Mouse (Mus musculus) B cell, adult 62 days (primary cell): Measurements from ENCODE around the gene Fam207a. TPM values are rescaled to one million over a fixed set of nuclear protein-coding genes. Genes with fewer than 3 reads are reported as not detected.

Source experiments
- total RNA-seq: library from RNA; stranded (reverse); gene quantifications from 4 replicates; pipeline ENCODE4 v1.2.4, GENCODE M21; 2023

The Fam207a gene
- 21.0 to 24.1 TPM (median 22.9 TPM) in 4 replicates for total RNA-seq

DNA sequence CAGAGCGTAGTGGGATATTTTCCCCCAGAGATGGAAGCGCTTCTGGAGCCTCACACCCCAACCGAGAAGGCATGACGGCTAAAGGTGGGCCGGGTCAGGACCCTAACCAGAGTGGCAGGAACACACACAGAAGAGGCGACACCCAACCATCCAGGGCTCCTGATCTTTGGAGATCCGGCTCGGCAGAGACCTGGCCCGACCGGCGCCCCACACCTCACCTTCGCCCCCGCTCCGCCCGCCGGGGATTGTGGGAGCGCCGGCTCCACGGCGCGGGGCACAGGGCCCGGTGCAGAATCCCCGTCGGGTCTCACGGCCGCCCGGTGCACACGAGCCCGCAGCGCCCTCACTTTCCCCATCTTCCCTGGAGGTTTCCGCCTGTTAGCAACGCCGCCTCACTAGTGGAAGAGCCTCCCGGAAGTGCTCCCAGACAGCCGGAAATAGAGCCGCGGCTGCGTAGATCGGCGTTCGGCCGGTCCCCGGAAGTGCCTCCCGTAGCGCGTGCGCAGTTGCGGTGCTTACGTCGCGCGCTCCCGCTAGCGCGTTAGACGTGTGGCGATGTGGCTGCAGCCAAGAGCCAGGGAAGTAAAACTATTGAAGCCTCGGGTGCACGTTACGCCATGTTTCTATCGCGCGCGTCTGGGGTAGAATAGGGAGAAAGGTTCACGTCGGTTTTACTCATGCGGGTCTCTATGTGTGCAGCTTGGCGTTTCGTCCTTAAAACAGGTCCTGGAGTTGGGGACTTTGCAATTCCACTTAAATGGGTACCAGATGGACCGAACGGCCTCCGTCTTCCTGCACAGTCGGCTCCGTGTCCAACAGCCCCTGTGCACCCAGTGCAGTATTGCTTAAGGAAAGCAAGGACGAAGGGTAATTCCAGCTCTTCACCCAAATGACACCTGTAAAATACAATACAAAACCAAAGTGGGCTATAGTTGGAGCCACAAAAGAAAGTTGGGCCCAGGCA is at the start of gene Fam207a:
Fam207a (minus strand) TSS at position 401 of the 964 bp plus-strand sequence.

DNA sequence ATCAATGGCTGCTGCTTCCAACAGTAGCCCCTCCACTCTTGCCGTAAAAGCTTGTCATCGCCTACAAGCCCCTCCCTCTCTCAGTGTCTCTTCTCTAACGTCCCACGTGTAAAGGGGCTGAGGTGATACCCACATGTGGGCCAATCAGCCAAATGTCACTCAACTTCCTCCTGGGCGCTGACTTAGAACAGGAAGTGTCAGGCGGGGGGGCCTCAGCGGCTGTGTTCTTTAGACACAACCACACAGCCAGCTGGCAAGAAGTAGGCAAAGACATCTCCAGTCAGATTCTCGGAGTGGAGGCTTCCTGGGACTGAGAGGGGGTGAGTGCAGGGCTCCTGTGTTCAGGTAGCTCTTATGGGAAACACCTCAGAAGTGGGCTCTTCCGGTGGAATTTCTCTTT is 14.6 kb upstream of the Fam207a start, which contains the start of gene Itgb2:
Itgb2 (plus strand) TSS at position 113 of the 400 bp plus-strand sequence.

Other genes starting within 250 kb of the Fam207a start
- gene Adarb1, start 97.5 kb downstream of the Fam207a start, total RNA-seq = 1.2 to 2.0 TPM (median 1.3 TPM) in 4 replicates
- 74.3 to 78.8 TPM (median 76.3 TPM) in 4 replicates for gene Itgb2, start 14.5 kb upstream of the Fam207a start, total RNA-seq
- gene Pttg1ip, start 65.9 kb upstream of the Fam207a start, total RNA-seq = 68.7 to 88.1 TPM (median 80.3 TPM) in 4 replicates
- 59.3 to 66.2 TPM (median 61.2 TPM) in 4 replicates for gene Sumo3, start 90.3 kb upstream of the Fam207a start, total RNA-seq
- 3.8 TPM in 1 of 4 replicates, not detected in the others for gene Gm49325, start 90.4 kb upstream of the Fam207a start, total RNA-seq
- gene Ube2g2, start 106.5 kb upstream of the Fam207a start, total RNA-seq = 36.7 to 55.5 TPM (median 43.1 TPM) in 4 replicates
- gene Tspear, start 170.8 kb upstream of the Fam207a start, total RNA-seq = 3.3 to 4.2 TPM (median 3.7 TPM) in 4 replicates
- gene Gm19402, start 175.0 kb upstream of the Fam207a start, total RNA-seq = not detected in 4 replicates
- gene Gm9508, start 181.4 kb upstream of the Fam207a start, total RNA-seq = not detected in 4 replicates
- not detected in 4 replicates for gene Gm10272, start 190.8 kb upstream of the Fam207a start, total RNA-seq
- gene Gm10024, start 195.7 kb upstream of the Fam207a start, total RNA-seq = not detected in 4 replicates
- not detected in 4 replicates for gene Gm10142, start 200.0 kb upstream of the Fam207a start, total RNA-seq
- gene Krtap12-1, start 204.8 kb upstream of the Fam207a start, total RNA-seq = not detected in 4 replicates
- gene Gm10100, start 210.7 kb upstream of the Fam207a start, total RNA-seq = not detected in 4 replicates
- gene Gm18596, start 226.9 kb upstream of the Fam207a start, total RNA-seq = not detected in 4 replicates
- not detected in 4 replicates for gene Gm9736, start 235.6 kb upstream of the Fam207a start, total RNA-seq
- not detected in 4 replicates for gene Gm3233, start 243.9 kb upstream of the Fam207a start, total RNA-seq